Mouse (Mus musculus) heart, postnatal 0 days (tissue): ENCODE measurements at regions not wholly inside any gene's neighbourhood (a gene's known extent, or its start where the extent isn't known, plus 50 kb on each side); places are given as distances from the start of the nearest gene placed in this dataset.

ENCODE experiments used
- CTCF ChIP-seq: IDR thresholded peaks from 2 replicates; pipeline ENCODE4 v1.5.1; 2016; ENCODE audit warnings: antibody characterized with exemption, control low read depth, low read depth
- EP300 ChIP-seq: IDR thresholded peaks from 2 replicates; pipeline ENCODE4 v1.6.1; 2016; ENCODE audit warnings: antibody characterized with exemption, low read depth

- TF ChIP-seq CTCF (no peak), EP300 (no peak)
Observed at GRCm38 (mm10) chr19:29869526-29869925, 55.4 kb upstream of the Il33 start.
